Mouse (Mus musculus) erythroblast, embryonic 14.5 days (primary cell): ENCODE measurements around the gene Gm36210.

Experiments
- GATA1 ChIP-seq: IDR thresholded peaks from 2 replicates; pipeline ENCODE4 v1.6.1; 2012; ENCODE audit warnings: low read length, inconsistent platforms, mixed read lengths
- TAL1 ChIP-seq: IDR thresholded peaks from 3 replicates; pipeline ENCODE4 v1.6.1; 2012; ENCODE audit warnings: low read length, inconsistent platforms, mixed read lengths

DNA sequence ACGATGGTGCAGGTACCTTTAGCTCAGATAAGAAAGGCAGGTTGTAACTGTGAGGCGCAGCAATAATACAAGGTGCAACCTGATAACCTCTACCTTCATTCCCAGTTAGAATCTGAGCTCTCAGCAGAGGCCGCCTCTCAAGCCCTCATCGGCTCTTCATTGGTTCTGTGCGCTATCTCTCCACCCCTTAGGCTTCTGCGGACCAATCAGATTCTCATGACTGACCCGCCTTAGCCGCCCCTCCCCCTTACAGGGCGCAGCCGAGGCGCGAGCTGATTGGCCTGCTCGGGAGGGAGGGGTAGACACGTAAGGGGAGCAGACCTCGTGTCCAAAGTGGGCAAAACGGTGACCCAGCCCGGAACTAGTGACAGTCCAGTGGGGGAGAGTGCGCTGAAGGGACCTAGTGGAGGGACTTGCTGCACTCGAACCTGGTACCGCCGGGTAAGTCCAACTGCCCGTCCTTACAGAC, 29.5 kb downstream of the Gm36210 start, which contains the start of gene Isoc2a:
- TF ChIP-seq GATA1 (peak; percentile 77), TAL1 (peak; percentile 61)
